Mouse (Mus musculus) myocyte (in vitro differentiated cells): ENCODE measurements around the gene Stra6. TPM values are rescaled to one million over a fixed set of nuclear protein-coding genes. Genes with fewer than 3 reads are reported as not detected.

Experiments
- H3K27me3 ChIP-seq: one replicate; pipeline ENCODE4 v1.6.1; 2011; ENCODE audit not compliant: control insufficient read depth, insufficient read depth, insufficient read length
- H3K36me3 ChIP-seq: one replicate; pipeline ENCODE4 v1.6.1; 2011; ENCODE audit not compliant: control insufficient read depth, insufficient read depth
- H3K4me2 ChIP-seq: one replicate; pipeline ENCODE4 v1.6.1; 2011; ENCODE audit warnings: low read depth, control low read depth
- H3K4me3 ChIP-seq: one replicate; pipeline ENCODE4 v1.5.1; 2011; ENCODE audit warnings: mild to moderate bottlenecking, control low read depth, moderate library complexity
- H3K79me2 ChIP-seq: one replicate; pipeline ENCODE4 v1.6.1; 2011; ENCODE audit not compliant: control insufficient read depth, insufficient read depth
- H3ac ChIP-seq: one replicate; pipeline ENCODE4 v1.6.1; 2011; ENCODE audit not compliant: control insufficient read depth, insufficient read length
- CEBPB ChIP-seq: IDR thresholded peaks from 2 replicates; pipeline ENCODE4 v1.6.1; 2011; ENCODE audit warnings: mild to moderate bottlenecking, moderate library complexity; ENCODE audit not compliant: poor library complexity, insufficient read depth, severe bottlenecking
- E2F4 ChIP-seq: IDR thresholded peaks from one replicate; pipeline ENCODE4 v1.6.1; 2011; ENCODE audit warnings: mild to moderate bottlenecking, control low read depth, moderate library complexity; ENCODE audit not compliant: insufficient read depth
- MAX ChIP-seq: IDR thresholded peaks from one replicate; pipeline ENCODE4 v1.6.1; 2011; ENCODE audit warnings: low read depth, mild to moderate bottlenecking, control low read depth
- MYOD1 ChIP-seq, 3 experiments: IDR thresholded peaks; one replicate each; pipeline ENCODE4 v1.6.1; 2011; ENCODE audit warnings: control low read depth in 2 of 3, low read depth in 2 of 3, mild to moderate bottlenecking in 2 of 3, moderate library complexity in 1 of 3; ENCODE audit not compliant: insufficient read length in 2 of 3, control insufficient read depth in 1 of 3
- MYOG ChIP-seq, 3 experiments: IDR thresholded peaks; one replicate each; pipeline ENCODE4 v1.6.1; 2011; ENCODE audit warnings: control low read depth in 2 of 3, low read depth in 2 of 3, mild to moderate bottlenecking in 2 of 3; ENCODE audit not compliant: insufficient read length in 2 of 3, control insufficient read depth in 1 of 3, insufficient read depth in 1 of 3
- POLR2A ChIP-seq: IDR thresholded peaks from one replicate; pipeline ENCODE4 v1.6.1; 2011; ENCODE audit warnings: low read depth, mild to moderate bottlenecking, control low read depth, moderate library complexity; ENCODE audit not compliant: insufficient read length
- POLR2AphosphoS2 ChIP-seq: IDR thresholded peaks from one replicate; pipeline ENCODE4 v1.6.1; 2011; ENCODE audit warnings: low read depth, control low read depth; ENCODE audit not compliant: insufficient read length
- REST ChIP-seq: IDR thresholded peaks from one replicate; pipeline ENCODE4 v1.6.1; 2011; ENCODE audit warnings: mild to moderate bottlenecking, control low read depth, moderate library complexity; ENCODE audit not compliant: insufficient read depth, insufficient read length
- SRF ChIP-seq: IDR thresholded peaks from one replicate; pipeline ENCODE4 v1.6.1; 2011; ENCODE audit warnings: low read depth; ENCODE audit not compliant: control insufficient read depth, insufficient read length
- TCF12 ChIP-seq: IDR thresholded peaks from one replicate; pipeline ENCODE4 v1.6.1; 2011; ENCODE audit warnings: mild to moderate bottlenecking, control low read depth; ENCODE audit not compliant: poor library complexity, insufficient read depth, severe bottlenecking
- TCF3 ChIP-seq: IDR thresholded peaks from one replicate; pipeline ENCODE4 v1.6.1; 2011; ENCODE audit warnings: low read depth, control low read depth; ENCODE audit not compliant: insufficient read length
- USF1 ChIP-seq: IDR thresholded peaks from one replicate; pipeline ENCODE4 v1.6.1; 2011; ENCODE audit warnings: low read depth, mild to moderate bottlenecking, control low read depth, moderate library complexity
- polyA plus RNA-seq: library from polyadenylated mRNA; unstranded; fragments of >200 nt; fragmentation: generic; extraction: Trizol; gene quantifications from one replicate; pipeline ENCODE4 v1.2.1, GENCODE M21; 2012; ENCODE audit warnings: missing spikeins

The Stra6 gene
- polyA plus RNA-seq, 1 experiment = 0.64 TPM

DNA sequence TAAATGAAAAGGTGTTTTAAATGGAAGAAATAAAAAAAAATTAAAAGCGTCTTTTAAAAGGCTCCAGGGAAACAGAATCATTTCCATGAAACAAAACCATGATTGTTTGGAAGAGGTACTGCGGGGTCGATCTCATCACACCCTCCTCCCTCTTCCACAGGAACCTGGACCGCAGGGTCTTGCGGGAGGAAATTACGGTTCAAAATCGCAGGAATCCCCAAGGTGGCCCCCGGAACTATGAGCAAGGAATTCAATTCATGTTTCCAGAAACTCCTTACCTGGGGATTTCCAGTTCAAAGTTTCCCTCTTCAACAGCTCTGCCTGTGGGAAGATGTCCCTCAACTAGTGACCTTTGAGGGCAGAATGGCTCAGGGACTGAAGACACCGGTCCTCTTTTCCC is 50.4 kb downstream of the Stra6 start:
- H3K27me3 ChIP-seq = peaks cover 8% of the 10 kb centered on the region
- no peak overlapping the region for H3K4me2 ChIP-seq
- no peaks in the 10 kb centered on the region for H3K79me2 ChIP-seq
- no peak overlapping the region for H3K4me3 ChIP-seq
- no peak overlapping the region for H3ac ChIP-seq
- H3K36me3 ChIP-seq = no peaks in the 10 kb centered on the region
- TF ChIP-seq E2F4 (no peak), SRF (no peak), USF1 (no peak), MYOD1 (IDR thresholded peaks at IDR 0.05; ENCODE audit: control insufficient read depth in 1 of 3, insufficient read length in 2 of 3, low read depth in 2 of 3) (no peak), CEBPB (no peak)

DNA sequence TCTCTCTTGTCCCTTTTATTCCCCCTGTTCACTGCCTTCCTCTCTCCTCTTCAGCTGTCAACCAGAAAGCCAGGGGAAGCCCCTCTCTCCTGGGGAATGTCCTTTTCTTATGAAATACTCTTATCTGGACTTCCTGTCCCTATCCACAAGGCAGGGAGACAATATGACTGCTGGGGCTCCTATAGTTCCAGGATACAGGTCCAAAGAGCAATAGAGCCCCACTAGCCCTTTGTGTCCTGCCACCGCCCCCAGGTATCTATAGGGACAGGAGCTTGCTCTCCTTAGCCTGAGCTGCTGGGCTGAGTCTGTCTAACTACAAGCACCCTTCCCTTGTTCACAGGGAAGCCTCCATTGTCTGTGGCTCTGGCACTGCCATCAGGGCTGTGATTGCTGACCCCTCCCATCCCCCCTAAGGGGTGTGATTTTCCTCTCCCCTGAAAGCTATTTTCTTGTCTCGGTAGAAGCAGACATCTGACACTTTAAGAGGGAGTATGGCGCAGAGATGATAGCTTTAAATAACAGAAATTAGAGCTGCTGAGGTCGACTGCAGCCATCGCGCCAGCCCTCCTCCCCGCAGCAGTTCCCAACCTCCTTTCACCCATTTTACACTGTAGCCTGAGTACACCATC is 51.8 kb downstream of the Stra6 start:
- no peak for TF ChIP-seq MAX
- no peak for TF ChIP-seq USF1
- TF ChIP-seq SRF = no peak
- TF ChIP-seq E2F4 = no peak
- no peak for TF ChIP-seq POLR2AphosphoS2
- TF ChIP-seq TCF3 = no peak
- TF ChIP-seq TCF12 = no peak
- no peak for TF ChIP-seq REST
- no peak for TF ChIP-seq CEBPB
- TF ChIP-seq MYOD1 (IDR thresholded peaks at IDR 0.05; ENCODE audit: control insufficient read depth in 1 of 3, insufficient read length in 2 of 3, low read depth in 2 of 3) = no peak
- no peak for TF ChIP-seq MYOG (IDR thresholded peaks at IDR 0.05; ENCODE audit: control insufficient read depth in 1 of 3, insufficient read depth in 1 of 3, insufficient read length in 2 of 3, low read depth in 2 of 3)
- TF ChIP-seq POLR2A = no peak
- Histone ChIP-seq H3K4me2 (no peak overlapping the region), H3K27me3 (peaks cover 8% of the 10 kb centered on the region), H3K79me2 (no peaks in the 10 kb centered on the region), H3K36me3 (no peaks in the 10 kb centered on the region), H3K4me3 (no peak overlapping the region), H3ac (no peak overlapping the region)

DNA sequence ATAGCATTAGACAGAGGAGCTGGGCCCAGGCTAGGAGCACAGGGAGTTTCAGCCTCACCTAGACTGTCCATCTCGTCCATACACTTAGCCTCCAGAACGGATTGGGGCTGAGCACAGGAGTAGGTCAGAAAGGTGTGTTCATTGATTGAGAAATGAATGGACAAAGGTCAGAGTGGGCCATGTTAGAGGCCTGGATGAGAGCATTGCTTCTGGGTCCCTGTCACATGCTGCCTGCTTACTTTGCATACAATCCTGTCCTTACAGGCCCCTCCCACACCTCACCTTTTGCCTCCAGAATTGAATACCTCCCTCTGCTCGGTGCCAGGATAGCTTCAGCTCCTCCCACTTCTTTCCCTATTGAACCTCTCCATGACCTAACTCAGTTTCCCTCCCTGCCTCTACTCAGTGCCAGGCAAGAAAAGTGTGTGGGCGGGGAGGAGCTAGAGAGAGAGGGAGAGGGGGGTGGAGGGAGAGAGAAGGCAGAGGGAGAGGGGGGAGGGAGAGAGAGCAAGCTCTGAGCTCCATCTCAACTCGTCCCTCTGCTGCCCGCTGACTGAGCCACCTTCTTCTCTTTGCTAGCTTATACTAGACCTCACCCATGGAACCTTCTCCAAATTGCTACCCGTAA is 52.5 kb downstream of the Stra6 start:
- peaks cover 8% of the 10 kb centered on the region for H3K27me3 ChIP-seq
- no peak overlapping the region for H3K4me2 ChIP-seq
- H3K4me3 ChIP-seq = no peak overlapping the region
- no peak for TF ChIP-seq E2F4
- H3K36me3 ChIP-seq = no peaks in the 10 kb centered on the region
- no peak overlapping the region for H3ac ChIP-seq
- no peaks in the 10 kb centered on the region for H3K79me2 ChIP-seq

DNA sequence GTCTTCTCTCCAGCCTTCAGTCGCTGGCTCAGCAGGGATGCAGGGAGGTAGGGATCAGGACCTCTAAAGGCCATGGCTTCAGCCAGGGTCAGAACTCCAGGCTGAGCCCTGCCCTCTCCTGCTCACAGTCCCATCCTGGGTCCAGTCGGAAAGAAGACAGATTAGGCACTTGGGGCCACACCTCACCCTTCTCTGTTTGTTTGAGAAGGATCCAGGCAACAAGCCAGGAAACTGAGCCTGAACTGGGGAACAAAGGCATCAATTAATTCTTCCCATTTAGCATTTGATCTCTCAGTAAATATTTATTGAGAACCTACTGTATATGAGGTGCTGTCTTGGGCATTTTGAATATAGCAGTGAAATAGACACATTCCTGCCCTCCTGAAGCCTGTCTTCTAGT is 55.1 kb downstream of the Stra6 start, which contains the start of gene Ccdc33:
Gene Ccdc33 (minus strand): TSS at position 153 of the 400 bp plus-strand sequence.
- no peak within 1 kb of the TSS for H3K4me3 ChIP-seq
- no peak for TF ChIP-seq MYOG (IDR thresholded peaks at IDR 0.05; ENCODE audit: control insufficient read depth in 1 of 3, insufficient read depth in 1 of 3, insufficient read length in 2 of 3, low read depth in 2 of 3)
- no peak for TF ChIP-seq E2F4
- no peak for TF ChIP-seq TCF3
- no peak for TF ChIP-seq POLR2AphosphoS2
- TF ChIP-seq TCF12 = no peak
- H3K27me3 ChIP-seq = peaks cover 8% of the 10 kb centered on the region
- H3K4me2 ChIP-seq = no peak within 1 kb of the TSS
- no peaks in the 10 kb centered on the region for H3K36me3 ChIP-seq
- no peaks in the 10 kb centered on the region for H3K79me2 ChIP-seq
- H3ac ChIP-seq = no peak within 1 kb of the TSS

DNA sequence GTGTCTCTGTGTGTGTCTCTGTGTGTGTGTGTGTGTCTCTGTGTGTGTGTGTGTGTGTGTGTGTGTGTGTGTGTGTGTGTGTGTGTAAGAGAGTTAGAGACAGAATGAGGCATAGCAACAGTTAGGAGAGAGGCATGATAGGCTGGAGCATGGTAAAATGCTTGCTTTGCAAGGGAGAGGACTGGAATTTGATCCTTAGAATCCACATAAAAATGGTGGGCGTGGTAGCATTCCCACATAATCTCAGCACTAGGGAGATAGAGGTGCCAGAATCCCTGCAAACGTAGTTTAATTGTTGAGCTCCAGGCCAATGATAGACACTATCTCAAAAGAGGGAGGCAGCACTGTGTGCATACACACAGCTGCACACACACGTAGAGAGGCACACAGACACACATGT is 61.5 kb downstream of the Stra6 start:
- Histone ChIP-seq H3K36me3 (no peaks in the 10 kb centered on the region), H3ac (no peak overlapping the region), H3K27me3 (no peaks in the 10 kb centered on the region), H3K4me2 (no peak overlapping the region), H3K4me3 (no peak overlapping the region), H3K79me2 (no peaks in the 10 kb centered on the region)
- no peak for TF ChIP-seq MYOD1 (IDR thresholded peaks at IDR 0.05; ENCODE audit: control insufficient read depth in 1 of 3, insufficient read length in 2 of 3, low read depth in 2 of 3)
- no peak for TF ChIP-seq POLR2AphosphoS2
- no peak for TF ChIP-seq TCF3
- no peak for TF ChIP-seq USF1
- TF ChIP-seq REST = no peak
- TF ChIP-seq SRF = no peak
- TF ChIP-seq MAX = no peak
- no peak for TF ChIP-seq MYOG (IDR thresholded peaks at IDR 0.05; ENCODE audit: control insufficient read depth in 1 of 3, insufficient read depth in 1 of 3, insufficient read length in 2 of 3, low read depth in 2 of 3)
- TF ChIP-seq CEBPB = no peak
- TF ChIP-seq E2F4 = no peak
- no peak for TF ChIP-seq POLR2A
- TF ChIP-seq TCF12 = no peak
